Mouse (Mus musculus): ENCODE measurements around the gene Uaca.

DNA sequence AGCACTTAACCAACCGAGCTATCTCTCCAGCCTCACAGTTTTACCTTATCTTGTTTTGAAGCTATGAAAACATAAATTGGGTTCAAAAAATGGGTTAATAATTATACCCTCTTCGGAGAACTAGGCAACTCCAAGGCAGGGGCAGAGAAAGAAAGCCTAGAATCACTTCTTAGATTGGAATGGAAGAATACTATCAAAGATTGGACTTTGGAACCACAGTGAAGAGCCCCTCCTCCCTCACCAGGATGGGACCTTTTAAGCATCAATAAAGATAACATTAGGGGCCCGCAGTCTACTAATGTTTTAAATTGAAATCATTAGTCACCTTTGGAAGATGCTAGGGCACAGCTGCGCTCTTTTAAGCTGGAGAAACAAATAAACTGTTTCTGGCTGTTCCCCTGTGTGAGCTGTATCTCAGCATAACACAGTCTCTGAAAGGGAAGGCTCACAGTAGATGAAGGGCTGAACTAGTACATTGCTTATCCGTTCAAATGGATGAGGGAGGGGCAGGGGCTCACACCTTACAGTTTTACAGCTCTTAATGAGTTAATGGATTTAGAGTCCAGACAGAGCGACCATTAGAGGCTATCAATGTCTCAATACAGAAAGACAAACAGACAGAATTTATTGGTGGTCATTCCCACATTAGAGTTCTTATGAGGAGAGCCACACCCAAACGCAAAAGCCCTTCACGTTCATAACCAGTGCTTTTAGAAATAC lies 6.5 kb downstream of the Uaca start:
- TF ChIP-seq TBP (conservative IDR thresholded peaks at IDR 0.05; ENCODE audit: low read depth, low read length) (no peak), KAT2A (IDR thresholded peaks at IDR 0.05; ENCODE audit: insufficient replicate concordance, low read length) (no peak), POLR2A (IDR thresholded peaks at IDR 0.05; ENCODE audit: low read depth, low read length) (no peak), USF2 (conservative IDR thresholded peaks at IDR 0.05; ENCODE audit: low read depth, low read length) (no peak), SMC3 (IDR thresholded peaks at IDR 0.05; ENCODE audit: low read depth, low read length) (no peak), MEF2A (IDR thresholded peaks at IDR 0.05; ENCODE audit: borderline replicate concordance, low read depth, low read length) (no peak), CHD2 (IDR thresholded peaks at IDR 0.05; ENCODE audit: low read length) (no peak), USF1 (IDR thresholded peaks at IDR 0.05; ENCODE audit: low read depth, low read length) (no peak)
